Mouse (Mus musculus): ENCODE measurements around the gene Usp13. TPM values are rescaled to one million over a fixed set of nuclear protein-coding genes. Genes with fewer than 3 reads are reported as not detected.

The Usp13 gene
- total RNA-seq (2021): 10 to 100 TPM; 30.5 to 34.6 TPM

GRCm38 (mm10) chr3:32817357-32818326 lies at the start of gene Usp13:
Gene Usp13 (plus strand): TSS chr3:32817546.
- intact Hi-C loops (cut with DNase I): loop anchor here (2.0 kb wide), 1 partner anchor 81 kb away; the partner anchor contains the start of genes Mrpl47 and Ndufb5
- DNase-seq (ENCODE audit: low spot score in 2 of 2): peak; percentile 72 to 81

- intact Hi-C loops (cut with DNase I): no loop called here
Measured at GRCm38 (mm10) chr3:32770781-32771180, 46.6 kb upstream of the Usp13 start.

DNA sequence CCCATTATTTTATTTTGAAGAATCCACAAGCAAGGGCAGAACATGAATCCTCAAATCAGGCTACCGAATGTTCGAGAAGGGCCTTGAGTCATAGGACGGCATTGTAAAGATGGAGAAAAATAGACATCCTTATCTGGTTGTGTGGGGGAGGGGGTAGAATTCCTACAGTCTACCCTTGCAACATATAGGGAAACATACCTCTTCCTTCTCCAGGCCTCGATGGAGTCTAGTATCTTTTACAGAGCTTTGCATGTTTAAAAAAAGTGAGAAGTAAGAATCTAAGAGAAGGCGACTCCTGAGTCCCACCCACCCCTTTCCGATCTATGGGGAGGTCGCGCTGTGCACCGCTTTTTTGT lies 367 bp upstream of the Usp13 start:
- intact Hi-C loops (cut with DNase I): loop anchor here (2.0 kb wide), 1 partner anchor 80 kb away; the partner anchor contains the start of genes Mrpl47 and Ndufb5
- no peak for DNase-seq (ENCODE audit: low spot score in 2 of 2)

More at GRCm38 (mm10) chr3:32770781-32771180, 46.6 kb upstream of the Usp13 start:
- DNase-seq (ENCODE audit: low spot score in 2 of 2): no peak

- intact Hi-C loops (cut with DNase I): no loop called here
Measured at GRCm38 (mm10) chr3:32818327-32818900, 1.1 kb downstream of the Usp13 start.

DNA sequence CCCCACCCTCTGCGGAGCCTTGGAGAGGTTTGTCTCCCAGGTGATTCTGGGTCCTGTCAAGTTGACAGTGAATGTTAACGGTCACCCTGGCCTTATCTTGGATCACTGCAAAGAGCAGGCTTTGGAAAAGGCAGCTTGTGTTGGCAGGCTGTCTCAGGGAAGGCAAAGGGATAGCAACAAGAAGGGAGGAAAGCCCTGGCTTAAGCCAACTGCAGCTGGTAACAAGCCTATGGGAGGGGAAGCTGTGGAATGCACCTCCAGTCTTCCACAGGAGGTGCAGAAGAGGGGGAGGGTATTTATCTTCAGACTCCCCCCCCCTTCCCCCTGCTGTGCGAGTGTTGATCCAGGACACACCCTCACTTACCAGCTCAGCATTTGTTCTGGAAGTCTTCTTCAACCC lies 5.3 kb downstream of the Usp13 start:
- DNase-seq (ENCODE audit: low spot score in 2 of 2): no peak
- intact Hi-C loops (cut with DNase I): no loop called here

More at GRCm38 (mm10) chr3:32818327-32818900, 1.1 kb downstream of the Usp13 start:
- DNase-seq (ENCODE audit: low spot score in 2 of 2): peak in 1 of 2 experiments; percentile 13

- DNase-seq (ENCODE audit: low spot score in 2 of 2): no peak
- intact Hi-C loops (cut with DNase I): no loop called here
Measured at GRCm38 (mm10) chr3:32824923-32825322, 7.6 kb downstream of the Usp13 start.

DNA sequence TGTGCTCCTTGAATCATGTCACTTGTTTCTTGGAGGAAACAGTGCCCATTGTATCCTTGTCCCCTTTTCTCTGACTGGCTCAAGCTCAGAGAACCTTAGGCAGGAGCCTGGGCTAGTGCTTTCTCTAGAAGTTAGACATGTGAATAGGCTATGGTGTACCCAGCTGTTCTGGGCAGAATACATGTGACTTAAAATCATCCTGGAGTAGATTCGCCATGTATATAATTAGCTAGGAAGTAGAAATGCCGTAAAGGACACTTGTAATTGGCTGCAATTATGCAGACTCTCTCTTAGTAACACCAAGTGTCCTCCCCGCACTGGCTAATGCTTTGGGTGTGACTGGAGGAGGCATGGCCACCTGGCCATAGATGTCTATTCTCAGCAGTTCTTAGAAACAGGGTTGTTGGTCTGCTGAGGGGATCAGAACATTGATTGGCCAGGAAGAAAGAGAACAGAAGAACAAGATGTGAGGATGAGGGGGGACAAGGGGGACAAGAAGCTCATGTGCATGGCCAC lies 8.7 kb downstream of the Usp13 start:
- no peak for DNase-seq (ENCODE audit: low spot score in 2 of 2)
- intact Hi-C loops (cut with DNase I): no loop called here

GRCm38 (mm10) chr3:32826701-32827100 lies 9.4 kb downstream of the Usp13 start:
- intact Hi-C loops (cut with DNase I): no loop called here
- DNase-seq (ENCODE audit: low spot score in 2 of 2): peak; percentile 51 to 61

DNA sequence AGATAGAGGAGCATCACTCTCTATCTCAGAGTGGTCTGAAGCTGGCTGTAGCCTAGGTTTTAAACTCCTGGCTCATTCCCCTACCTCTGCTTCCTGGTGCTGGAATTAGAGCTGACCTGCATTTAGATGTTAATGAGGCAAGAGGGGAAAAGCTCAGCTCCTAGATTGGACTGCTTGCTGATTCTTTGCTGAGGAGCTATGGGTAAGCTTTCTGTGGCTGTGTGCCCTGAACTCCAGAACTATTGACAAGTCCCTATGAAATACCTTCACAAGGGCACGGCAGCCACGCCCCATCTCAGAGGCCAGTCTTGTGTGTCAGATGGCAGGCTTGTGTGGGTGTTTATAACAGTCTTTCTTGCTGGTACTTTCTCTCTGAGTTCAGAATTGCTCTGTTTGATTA lies 16.5 kb downstream of the Usp13 start:
- intact Hi-C loops (cut with DNase I): no loop called here
- no peak for DNase-seq (ENCODE audit: low spot score in 2 of 2)

DNA sequence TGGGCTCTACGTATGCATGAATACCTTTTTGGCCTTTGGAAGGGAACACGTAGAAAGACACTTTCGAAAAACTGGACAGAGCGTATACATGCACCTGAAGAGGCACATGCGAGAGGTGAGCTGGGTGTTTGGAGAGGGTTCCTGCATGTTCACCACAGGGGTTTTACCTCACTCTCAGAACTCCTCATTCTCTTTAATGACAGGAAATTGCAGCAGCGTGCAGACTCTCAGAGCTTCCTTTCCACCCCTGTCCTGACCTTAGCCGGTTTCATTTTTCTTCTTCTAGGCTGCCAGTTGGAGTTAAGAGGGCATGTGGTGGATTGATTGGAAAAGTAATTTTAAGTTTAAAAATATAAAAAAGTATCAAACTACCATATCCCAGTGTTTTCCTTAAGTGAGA lies 20.5 kb downstream of the Usp13 start:
- no peak for DNase-seq (ENCODE audit: low spot score in 2 of 2)
- intact Hi-C loops (cut with DNase I): no loop called here

DNA sequence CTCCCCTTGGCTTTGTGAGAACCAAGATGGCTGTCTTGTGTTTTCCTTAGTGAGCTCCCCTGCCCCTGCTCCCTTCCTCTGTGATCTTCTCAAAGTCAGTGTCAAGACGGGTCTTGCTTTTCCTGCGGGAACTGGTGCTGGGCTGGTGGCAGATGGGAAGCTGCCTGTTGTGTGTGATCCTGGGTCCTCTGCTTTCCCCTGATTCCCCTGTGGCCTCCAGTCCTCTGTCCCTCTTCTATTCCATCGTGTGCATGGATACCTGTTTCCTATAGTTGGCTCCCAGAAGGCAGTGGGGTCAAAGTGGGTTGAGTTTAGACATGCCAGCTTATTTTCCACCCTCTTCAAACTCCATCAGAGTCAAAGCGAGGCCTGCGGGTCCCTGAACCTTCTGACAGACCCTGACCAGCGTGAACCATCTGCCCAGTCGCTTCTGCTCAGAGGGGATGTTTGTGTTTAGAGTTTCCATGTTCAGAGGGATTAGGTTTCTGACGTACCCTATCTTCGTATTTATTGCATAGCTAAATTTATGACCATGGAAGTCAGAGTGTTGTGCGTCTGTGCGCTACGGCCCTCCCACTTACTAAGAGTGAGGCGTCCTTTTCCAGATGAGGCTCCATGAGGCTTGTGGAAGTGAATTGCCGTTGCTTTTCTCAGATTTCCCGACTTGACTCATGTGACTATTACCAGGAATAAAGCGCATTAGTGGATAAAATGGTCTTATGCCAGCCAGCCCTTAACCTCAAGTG lies 39.2 kb downstream of the Usp13 start:
- intact Hi-C loops (cut with DNase I): no loop called here
- DNase-seq (ENCODE audit: low spot score in 2 of 2): no peak

DNA sequence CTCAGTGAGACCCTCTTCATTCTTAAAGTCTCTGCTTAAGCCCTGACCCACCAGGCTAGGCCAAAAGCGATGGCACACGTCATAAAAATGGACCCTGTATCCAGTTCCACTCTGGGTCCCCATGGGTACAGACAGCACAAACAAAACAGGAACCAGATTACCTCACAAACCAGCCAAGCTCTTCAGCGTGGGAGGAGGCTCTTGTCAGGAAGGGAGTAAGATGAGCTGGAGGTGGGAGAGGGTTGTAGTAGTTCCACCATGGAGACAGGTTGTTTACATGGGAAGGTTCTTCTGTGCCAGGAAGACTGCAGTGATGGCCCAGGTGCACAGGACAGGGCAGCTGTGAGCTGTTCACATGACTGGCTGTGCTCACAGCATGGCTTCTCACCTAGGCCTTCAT lies 53.7 kb downstream of the Usp13 start:
- DNase-seq (ENCODE audit: low spot score in 2 of 2): no peak
- intact Hi-C loops (cut with DNase I): no loop called here

GRCm38 (mm10) chr3:32886386-32886785 lies 69.0 kb downstream of the Usp13 start:
- DNase-seq (ENCODE audit: low spot score in 2 of 2): no peak
- intact Hi-C loops (cut with DNase I): no loop called here

DNA sequence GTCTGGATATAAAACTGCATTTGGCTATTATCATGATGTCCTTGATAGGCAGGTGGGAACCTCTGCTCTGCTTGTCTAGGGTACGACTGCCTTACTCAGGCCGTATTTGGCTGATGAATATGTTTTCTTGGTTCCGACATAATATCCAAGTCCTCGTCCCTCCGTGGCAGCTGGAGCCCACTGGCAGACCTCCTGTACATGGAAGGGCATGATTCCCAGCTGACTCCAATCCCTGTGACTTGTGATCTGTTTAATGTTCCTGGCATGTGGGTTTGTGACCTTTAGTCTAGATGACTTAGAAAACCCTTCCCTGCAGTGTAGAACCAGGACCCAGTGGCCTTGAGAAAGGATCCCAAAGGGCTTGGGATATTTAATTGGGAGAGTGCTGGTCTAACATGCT lies 71.5 kb downstream of the Usp13 start:
- DNase-seq (ENCODE audit: low spot score in 2 of 2): no peak
- intact Hi-C loops (cut with DNase I): no loop called here

DNA sequence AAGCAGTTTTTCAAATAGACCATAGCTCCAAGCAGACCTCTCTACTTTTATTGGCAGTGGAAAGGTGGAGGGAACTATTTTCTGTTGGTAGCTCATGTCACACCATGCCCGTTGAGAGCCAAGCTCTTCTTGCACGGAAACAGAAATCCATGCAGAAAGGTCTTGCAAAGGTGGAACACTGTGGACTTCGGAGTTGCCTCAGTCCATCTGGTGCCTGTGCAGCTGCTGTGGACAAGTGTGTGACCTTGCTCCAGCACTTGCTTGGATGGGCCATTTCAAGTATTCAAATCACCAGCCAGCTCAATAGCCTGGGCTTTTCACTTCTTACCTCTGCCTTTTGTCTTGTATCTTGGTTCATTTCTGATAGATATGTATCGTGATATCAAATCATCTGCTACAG lies 72.8 kb downstream of the Usp13 start:
- intact Hi-C loops (cut with DNase I): no loop called here

DNA sequence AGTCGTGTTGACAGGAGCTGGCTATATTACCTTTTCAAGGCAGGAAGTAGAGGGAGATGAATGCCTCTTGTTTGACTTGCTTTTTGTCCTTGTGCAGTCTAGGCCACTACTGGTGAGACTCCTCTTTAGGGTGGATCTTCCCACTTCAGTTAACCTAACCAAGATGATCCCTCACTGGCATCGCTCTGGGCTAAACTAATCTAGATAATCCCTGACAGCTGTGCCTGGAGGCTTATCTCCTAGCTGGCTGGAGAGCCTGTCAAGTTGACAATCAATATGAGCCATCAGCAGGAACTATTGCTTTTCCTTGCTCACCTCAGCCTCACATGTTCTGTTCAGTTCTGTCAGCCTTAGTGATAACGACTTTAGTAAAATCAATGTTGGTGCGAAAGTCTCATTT lies 86.1 kb downstream of the Usp13 start:
- intact Hi-C loops (cut with DNase I): no loop called here
- no peak for DNase-seq (ENCODE audit: low spot score in 2 of 2)

More for the DNA sequence above, 72.8 kb downstream of the Usp13 start:
- DNase-seq (ENCODE audit: low spot score in 2 of 2): no peak

GRCm38 (mm10) chr3:32904599-32904998 lies 87.3 kb downstream of the Usp13 start:
- no peak for DNase-seq (ENCODE audit: low spot score in 2 of 2)
- intact Hi-C loops (cut with DNase I): no loop called here

DNA sequence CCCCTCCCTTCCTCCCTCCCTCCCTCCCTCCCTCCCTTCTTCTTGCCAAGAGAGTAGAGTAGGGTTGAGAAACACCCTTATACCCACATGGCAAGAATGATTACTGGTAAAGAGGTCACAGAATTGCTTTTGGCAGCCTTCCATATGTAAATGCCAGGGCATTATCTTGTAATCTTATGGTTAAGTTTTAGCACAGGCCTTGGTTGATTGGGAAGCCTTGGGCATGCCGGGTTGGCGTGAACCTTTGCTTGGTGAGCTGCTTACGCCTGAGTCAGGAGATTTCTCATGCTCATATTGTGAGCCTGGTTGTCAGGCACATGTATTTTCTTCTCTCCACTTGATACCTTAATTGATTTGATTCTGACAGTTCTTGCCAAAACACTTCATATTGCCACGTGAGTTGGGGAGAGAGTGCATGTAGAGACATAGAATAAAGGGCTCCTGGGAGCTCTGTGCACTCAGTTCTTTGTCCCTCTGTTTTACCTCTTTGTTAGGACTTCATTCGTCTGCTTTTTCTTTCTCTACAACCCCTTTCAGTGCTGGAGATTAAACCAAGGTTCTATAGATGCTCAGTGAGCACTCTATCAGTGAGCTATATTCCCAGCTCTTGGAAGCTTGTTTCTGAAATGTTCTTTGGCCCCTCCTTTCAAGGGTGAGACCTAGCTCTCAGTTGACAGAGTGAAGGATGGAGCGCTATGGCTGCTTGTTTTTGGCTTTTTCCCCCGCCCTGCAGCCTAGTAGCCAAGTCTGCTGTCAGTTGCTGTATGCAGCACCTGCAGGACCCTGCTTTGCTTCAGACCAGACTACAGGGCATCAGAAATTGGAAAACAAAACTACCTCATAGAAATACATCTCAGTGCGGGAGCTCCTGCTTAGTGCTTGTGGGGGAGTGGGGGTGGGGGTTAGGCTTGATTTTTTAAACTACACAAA lies 88.8 kb downstream of the Usp13 start:
- intact Hi-C loops (cut with DNase I): no loop called here
- DNase-seq (ENCODE audit: low spot score in 2 of 2): no peak

- no peak for DNase-seq (ENCODE audit: low spot score in 2 of 2)
- intact Hi-C loops (cut with DNase I): no loop called here
Measured at GRCm38 (mm10) chr3:32908400-32908799, 91.1 kb downstream of the Usp13 start.

All from left cerebral cortex, postnatal 36 days (tissue).